Mouse (Mus musculus) C2C12 (cell line): Measurements from ENCODE around the gene Pqbp1.

Experiments
- CEBPB ChIP-seq: IDR thresholded peaks from one replicate; pipeline ENCODE4 v1.6.1; 2011; ENCODE audit warnings: low read depth, mild to moderate bottlenecking, control low read depth, moderate library complexity
- CTCF ChIP-seq: IDR thresholded peaks from one replicate; pipeline ENCODE4 v1.5.1; 2011; ENCODE audit not compliant: control insufficient read depth, insufficient read depth, insufficient read length
- MAX ChIP-seq: IDR thresholded peaks from one replicate; pipeline ENCODE4 v1.6.1; 2011; ENCODE audit warnings: mild to moderate bottlenecking, control low read depth
- MYOD1 ChIP-seq: IDR thresholded peaks from one replicate; pipeline ENCODE4 v1.6.1; 2011; ENCODE audit warnings: low read depth; ENCODE audit not compliant: control insufficient read depth, insufficient read length
- MYOG ChIP-seq: IDR thresholded peaks from one replicate; pipeline ENCODE4 v1.6.1; 2011; ENCODE audit not compliant: control insufficient read depth, insufficient read length; ENCODE audit errors: extremely low read depth
- USF1 ChIP-seq: IDR thresholded peaks from one replicate; pipeline ENCODE4 v1.6.1; 2011; ENCODE audit warnings: low read depth, mild to moderate bottlenecking, control low read depth, moderate library complexity

DNA sequence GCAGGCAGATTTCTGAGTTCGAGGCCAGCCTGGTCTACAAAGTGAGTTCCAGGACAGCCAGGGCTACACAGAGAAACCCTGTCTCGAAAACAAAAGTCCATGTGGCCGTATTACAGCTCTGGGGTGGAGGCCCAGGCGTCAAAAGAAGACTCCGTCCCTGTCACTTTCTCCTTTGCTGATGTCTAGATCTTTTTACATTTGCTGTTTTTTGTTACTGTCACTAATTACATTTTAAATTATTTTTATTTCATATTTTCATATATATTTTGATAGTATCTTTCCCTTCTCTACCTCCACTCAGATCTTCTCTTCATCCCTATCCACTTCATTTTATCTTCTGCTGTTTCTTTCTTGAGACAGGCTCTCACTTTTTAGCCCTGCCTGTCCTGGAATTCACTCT, 8.7 kb upstream of the Pqbp1 start, which contains the start of gene Gm10491:
- TF ChIP-seq CTCF: no peak
- no peak for TF ChIP-seq USF1
- no peak for TF ChIP-seq CEBPB
- TF ChIP-seq MYOD1: no peak
- no peak for TF ChIP-seq MAX
- no peak for TF ChIP-seq MYOG
